Mouse (Mus musculus) neutrophil, adult 5-6 weeks (primary cell): ENCODE data around the gene Gm43191. TPM values are rescaled to one million over a fixed set of nuclear protein-coding genes. Genes with fewer than 3 reads are reported as not detected.

Source experiments
- ATAC-seq: fragments of 151-379, 151-347 bp; 2 replicates; pipeline ENCODE4 v1.8.0; 2017; ENCODE audit warnings: mild to moderate bottlenecking, moderate TSS enrichment; ENCODE audit not compliant: insufficient number of reproducible peaks, poor library complexity, low FRiP score, severe bottlenecking; ENCODE audit errors: extremely low read depth
- total RNA-seq: library from RNA; stranded (forward); fragments of 200-1000 nt; gene quantifications from 2 replicates; pipeline ENCODE4 v1.2.3, GENCODE M21; 2017

Gene Gm43191
- total RNA-seq: not detected in 2 replicates

DNA sequence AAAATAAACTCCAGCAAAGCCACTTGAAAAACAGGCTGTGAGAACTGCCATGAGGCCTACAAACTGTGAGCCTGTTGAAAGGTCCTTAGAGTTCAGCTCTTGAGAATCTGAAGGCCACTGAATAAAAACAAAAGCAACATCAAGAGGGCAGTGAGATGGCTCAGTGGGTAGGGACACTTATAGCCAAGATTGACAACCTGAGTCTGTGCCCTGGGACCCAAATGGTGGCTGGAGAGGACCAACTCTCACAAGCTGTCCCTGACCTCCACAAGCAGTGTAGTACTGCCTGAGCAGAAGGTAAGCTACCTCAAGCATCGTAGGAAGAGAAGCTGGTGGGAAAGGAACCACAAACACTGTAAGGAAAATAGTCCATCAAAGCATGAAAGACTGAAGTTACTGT lies at the start of gene Gm43191:
TSS of gene Gm43191 (minus strand) at position 101 of the 400 bp plus-strand sequence.
- ATAC-seq: no peak

DNA sequence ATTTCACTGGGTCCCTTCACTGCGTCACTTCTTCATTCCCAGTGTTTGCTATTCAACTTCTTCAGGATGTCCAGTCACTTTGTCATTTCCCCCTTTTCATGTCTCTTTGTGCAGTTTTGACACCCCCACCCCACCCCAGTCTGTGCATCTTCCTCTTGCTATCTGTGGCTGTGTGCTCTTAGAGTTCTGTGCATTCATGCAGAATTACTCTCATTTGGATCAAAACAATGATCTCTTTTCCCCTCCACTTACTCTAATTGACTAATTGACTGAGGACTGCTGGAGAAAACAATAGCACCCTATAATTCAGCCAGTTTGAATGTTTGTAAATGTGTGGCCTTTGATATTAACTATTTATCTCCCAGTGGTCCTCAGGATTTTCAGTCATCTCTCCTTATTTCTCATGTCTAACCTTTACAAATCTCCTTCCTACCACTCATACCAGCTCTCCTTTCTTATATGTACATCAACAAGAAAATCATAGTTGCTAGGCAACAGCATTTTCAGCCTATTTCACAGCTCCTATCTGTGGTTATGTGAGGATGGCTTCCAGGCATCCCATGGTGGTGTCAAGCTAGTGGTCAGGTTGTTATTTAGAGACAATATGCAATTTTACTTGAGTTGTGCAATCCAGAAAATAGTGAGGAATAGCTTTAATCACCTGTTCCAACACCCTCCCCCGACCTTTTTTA lies 48.6 kb upstream of the Gm43191 start:
- ATAC-seq: no peak

DNA sequence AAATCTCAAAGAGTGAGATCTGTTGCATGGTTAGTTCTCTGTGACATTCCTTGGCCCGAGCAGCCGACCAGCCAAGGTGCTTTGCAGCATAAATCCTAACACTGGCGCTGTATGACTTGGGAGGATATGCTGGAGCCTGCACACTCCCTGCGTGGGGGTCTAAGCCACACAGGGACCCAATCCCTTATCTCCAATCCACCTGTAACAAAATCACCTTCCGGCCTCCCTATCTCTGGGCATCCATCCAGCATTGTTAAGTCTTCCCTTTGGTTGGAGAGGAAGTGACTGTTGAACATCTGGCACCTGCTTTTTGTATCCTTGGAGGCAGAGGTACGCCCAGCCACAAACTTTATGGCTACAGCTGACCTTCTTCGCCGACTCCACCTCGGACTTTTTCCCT lies 45.7 kb upstream of the Gm43191 start:
- no peak for ATAC-seq

DNA sequence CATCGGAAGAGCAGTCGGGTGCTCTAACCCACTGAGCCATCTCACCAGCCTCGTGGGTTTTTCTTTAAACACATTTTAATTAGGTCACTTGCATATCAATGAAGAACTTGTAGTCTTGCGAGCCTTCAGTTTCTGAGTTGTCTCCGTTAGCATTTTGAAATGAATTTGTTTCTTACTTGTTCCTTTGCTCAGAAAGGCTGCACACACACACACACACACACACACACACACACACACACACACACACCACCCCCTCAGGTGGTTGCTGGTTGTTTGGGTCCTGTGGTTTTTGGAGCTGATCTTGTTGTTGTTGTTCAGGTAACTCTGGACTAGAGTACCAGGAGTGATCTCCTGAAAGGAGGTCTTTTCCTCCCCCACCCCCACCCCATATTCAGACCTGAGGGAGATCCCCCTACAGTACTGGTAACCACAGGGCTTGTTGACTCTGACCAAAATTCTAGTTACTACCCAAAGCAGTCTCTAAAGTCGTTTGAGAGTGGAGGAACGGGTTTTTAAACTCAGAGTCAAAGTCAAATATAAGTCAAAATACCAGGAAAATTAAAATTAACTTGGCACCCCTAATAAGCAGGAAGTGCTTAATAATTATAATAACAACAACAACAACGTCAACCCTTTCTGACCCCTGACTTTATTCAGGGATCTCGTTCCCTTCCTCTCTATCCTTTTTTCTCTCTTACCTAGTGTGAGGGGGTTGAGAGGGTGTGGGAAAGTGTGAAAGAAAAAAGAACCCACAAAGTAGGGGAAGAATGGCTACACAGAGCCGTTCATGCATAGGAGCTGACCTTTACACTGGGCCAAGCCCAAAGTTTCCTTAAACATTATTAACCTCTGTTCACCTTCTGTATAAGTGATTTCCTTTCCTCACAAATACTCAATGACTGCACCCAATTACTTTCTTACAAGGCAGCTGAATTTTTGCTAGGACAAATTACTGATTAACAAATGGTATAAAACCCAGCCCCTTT lies 42.7 kb upstream of the Gm43191 start:
- no peak for ATAC-seq

DNA sequence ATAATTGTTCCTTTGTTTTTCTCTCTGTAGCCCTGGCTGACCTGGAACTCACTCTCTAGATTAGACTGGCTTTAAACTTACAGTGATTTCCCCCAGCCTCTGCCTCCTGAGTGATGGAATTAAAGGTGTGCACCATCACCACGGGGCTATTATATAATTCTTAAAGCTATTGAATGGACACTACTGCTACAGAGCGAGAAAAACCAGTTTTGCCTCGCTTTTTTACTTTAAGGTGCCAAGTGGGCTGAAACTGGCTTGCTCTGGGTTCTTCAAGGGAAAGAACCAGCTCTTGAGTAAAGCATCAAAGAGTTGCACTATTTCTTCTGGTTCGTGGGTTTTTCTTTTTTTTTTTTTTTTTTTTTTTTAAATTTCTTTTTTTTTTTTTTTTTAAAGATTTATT lies 41.9 kb upstream of the Gm43191 start:
- ATAC-seq: no peak

DNA sequence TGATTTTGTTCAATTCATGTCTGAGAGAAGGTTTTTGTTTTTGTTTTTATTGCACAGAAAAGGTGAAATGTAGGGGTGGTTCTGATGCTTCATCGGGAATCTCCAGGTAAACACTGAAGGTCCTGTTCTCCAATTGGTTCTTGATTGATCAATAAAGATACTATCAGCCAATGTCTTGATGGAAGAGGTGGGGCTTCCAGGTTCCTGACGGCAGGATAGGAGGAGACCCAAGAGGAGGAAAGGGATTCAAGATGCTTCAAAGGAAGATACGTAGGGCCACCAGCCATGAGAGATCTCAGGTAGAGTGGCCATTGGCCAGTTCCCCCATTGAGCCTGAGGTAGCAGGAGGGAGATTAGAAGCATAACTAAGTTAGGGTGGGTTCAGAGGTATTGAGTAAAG lies 37.9 kb upstream of the Gm43191 start:
- no peak for ATAC-seq

- ATAC-seq: no peak
These were observed 32.0 kb upstream of the Gm43191 start for GRCm38 (mm10) chr3:116713031-116713430.

DNA sequence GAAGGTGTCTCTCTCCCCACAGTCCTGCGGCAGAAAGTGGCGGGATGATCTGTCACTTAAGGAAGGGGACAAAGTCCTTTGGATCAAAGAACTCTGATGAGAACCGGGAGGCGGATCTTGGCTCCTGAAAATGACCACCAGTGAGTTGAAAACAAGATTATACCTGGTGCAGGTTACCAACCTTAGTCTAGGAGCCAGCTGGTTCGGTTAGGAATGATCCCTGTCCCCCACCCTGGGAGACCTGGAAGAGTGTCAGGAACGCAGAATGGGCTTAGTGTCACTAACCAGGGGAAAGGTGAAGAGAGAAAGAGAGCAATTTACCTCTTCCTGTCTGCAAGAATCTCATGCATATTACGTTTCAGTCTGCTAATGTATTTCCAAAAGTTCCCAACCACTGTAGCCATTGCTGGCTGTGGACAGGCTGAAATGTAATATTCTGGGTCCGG lies 31.4 kb upstream of the Gm43191 start, which contains the start of gene Slc35a3:
TSS of gene Slc35a3 (minus strand) at position 396 of the 446 bp plus-strand sequence.
- no peak for ATAC-seq

GRCm38 (mm10) chr3:116711624-116712435 lies 30.8 kb upstream of the Gm43191 start:
- peak; percentile 75 for ATAC-seq

- 0 out of 2 replicates have a peak, but pooled peaks have one; percentile 14 for ATAC-seq
These were observed 29.9 kb upstream of the Gm43191 start for GRCm38 (mm10) chr3:116710941-116711340.

DNA sequence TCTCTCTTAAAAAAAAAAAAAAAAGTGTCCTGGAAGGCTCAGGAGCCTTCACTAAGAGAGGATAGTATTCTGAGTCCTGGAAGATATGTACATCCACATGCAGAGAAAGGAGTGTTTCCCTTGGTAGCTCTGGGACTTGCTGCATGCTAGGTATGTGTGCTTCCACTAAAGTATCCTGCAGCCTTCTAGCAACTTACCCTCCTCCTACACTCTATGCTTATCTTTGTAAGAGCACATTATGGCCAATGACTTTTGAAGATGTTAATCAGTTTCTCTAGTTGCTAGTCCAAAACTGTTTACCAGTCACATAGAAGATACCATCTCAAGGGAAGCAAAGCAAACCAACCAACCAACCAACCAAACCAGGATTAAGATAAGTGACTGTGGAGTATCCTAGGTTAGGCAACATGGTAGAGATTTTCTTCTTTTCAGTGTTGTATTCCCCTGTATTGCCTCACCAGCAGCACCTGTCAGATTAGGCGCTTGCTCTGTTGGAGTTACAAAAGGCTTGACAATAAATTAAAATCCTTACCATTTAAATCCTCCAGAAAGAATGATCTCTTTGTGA lies 24.7 kb upstream of the Gm43191 start:
- no peak for ATAC-seq

GRCm38 (mm10) chr3:116703835-116704234 lies 22.8 kb upstream of the Gm43191 start:
- ATAC-seq: no peak

- ATAC-seq: no peak
These were observed 21.7 kb upstream of the Gm43191 start for GRCm38 (mm10) chr3:116702647-116703272.

DNA sequence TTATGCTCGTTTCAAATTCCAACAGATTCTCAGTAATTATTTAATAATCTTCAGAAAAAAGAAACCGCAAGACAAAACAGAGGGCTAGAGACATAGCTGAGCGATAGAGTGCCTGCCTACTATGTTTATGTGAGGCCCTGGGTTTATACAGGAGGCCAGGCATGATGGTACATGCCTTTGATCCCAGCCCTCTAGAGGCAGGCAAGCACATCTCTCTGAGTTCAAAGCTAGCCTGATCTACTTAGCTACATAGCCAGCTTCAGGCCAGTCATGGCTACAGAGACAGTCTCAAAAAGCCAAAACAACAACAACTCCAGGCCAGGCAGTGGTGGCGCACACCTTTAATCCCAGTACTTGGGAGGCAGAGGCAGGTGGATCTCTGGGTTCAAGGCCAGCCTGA lies 20.5 kb upstream of the Gm43191 start:
- no peak for ATAC-seq

DNA sequence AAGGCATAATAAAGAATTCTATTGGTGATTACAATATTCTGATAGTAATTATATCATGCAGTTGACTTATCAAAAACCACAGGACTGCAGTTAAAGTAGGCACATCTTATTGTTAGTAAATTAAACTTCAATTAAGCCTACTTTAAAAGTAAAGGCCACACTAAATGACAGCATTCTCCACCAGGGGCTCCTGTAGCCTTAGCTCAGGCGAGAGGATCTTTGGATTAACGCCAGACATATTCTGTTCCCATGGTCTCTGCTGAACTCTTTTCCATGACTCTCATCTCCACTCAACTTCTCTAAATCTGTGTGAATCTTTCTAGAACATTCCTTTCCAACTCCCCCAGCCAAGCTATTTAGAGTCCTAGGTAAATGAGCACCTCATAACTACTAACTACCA lies 17.7 kb upstream of the Gm43191 start:
- ATAC-seq: no peak

DNA sequence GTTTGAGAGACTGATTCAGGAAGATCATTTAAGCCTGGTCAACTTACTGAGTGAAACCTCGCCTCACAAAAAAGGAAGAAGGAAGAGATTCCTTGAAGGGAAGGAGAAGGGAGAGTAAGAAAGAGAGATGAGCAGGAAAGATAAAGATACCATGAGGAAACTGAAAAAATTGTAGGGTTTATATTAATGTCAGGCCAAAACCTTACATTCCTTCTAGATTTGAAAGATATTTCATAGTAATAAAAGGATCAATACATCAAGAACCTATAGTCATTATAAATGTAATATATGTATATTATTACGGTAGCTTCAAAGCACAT lies 14.6 kb upstream of the Gm43191 start:
- ATAC-seq: no peak

DNA sequence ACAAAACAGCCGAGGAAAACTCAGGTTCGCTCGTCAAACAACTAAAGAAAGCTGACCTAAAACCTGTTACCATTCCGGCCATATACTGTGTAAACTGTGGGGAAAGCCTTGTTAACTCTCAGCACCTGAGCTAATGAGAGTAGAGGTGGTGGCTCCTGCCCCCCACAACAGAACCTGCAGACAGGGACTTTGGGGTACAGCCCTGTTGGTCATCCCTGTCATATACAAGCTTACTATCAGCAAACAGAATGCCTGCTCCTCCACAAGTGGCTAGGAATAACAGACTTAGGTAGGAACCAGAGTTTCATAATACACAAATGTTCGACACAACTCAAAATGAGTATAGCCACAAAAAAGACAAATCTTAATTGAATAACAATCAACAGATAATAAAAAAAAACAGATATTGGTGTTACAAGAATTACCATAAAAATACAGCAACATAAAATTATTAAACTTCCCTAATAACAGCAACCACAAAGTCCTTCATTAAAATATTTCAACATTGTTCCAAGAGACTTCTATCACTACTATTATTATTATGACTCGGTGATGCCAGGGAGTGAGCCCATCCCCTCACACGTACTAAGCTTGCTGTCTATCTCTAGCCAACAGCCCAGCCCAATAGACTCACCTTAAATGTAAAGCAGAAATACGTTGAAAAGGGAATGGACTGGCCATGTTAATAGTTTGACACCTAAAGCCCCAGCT lies 14.1 kb upstream of the Gm43191 start:
- no peak for ATAC-seq

- ATAC-seq: no peak
These were observed 13.3 kb upstream of the Gm43191 start for GRCm38 (mm10) chr3:116694312-116694711.
